Mouse (Mus musculus) stomach, embryonic 15.5 days (tissue): ENCODE data around the gene Slc39a8. TPM values are rescaled to one million over a fixed set of nuclear protein-coding genes. Genes with fewer than 3 reads are reported as not detected.

Source experiments
- ATAC-seq: fragments of 200-750 bp; cut with Nextera tagmentation; 2 replicates; pipeline ENCODE4 v1.8.0; 2017; ENCODE audit warnings: low read depth, moderate number of reproducible peaks, moderate TSS enrichment; ENCODE audit not compliant: insufficient read depth, low FRiP score
- H3K27ac ChIP-seq: fragments of 300-500 bp; sonication (generic); 2 replicates; pipeline ENCODE4 v1.5.1; 2015; ENCODE audit warnings: mild to moderate bottlenecking, inconsistent platforms
- H3K27me3 ChIP-seq: fragments of 300-500 bp; sonication (generic); replicated peaks from 2 replicates; pipeline ENCODE4 v1.6.1; 2015; ENCODE audit warnings: inconsistent platforms
- H3K36me3 ChIP-seq: fragments of 300-500 bp; sonication (generic); 2 replicates; pipeline ENCODE4 v1.6.1; 2015; ENCODE audit warnings: inconsistent platforms
- H3K4me1 ChIP-seq: fragments of 300-500 bp; sonication (generic); 2 replicates; pipeline ENCODE4 v1.6.1; 2015; ENCODE audit warnings: inconsistent platforms
- H3K4me2 ChIP-seq: fragments of 300-500 bp; sonication (generic); 2 replicates; pipeline ENCODE4 v1.6.1; 2015; ENCODE audit warnings: mild to moderate bottlenecking, inconsistent platforms
- H3K4me3 ChIP-seq: fragments of 300-500 bp; sonication (generic); replicated peaks from 2 replicates; pipeline ENCODE4 v1.5.1; 2015; ENCODE audit warnings: inconsistent platforms
- H3K9ac ChIP-seq: fragments of 300-500 bp; sonication (generic); 2 replicates; pipeline ENCODE4 v1.6.1; 2015; ENCODE audit warnings: inconsistent platforms
- H3K9me3 ChIP-seq: fragments of 300-500 bp; sonication (generic); 2 replicates; pipeline ENCODE4 v1.6.1; 2016; ENCODE audit warnings: inconsistent platforms
- WGBS: fragments of 180-500 bp; shearing (Covaris S2); methylation state at CpG from one replicate; pipeline ENCODE4 v1.1.7; 2015; 5-methylcytosine and 5-hydroxymethylcytosine counted together
- polyA plus RNA-seq: library from polyadenylated mRNA; unstranded; fragments of >200 nt; fragmentation: Nextera tagmentation; extraction: Ambion mirVana; gene quantifications from 2 replicates; pipeline ENCODE4 v1.2.1, GENCODE M21; 2015

The Slc39a8 gene
- polyA plus RNA-seq, 1 experiment from 2014 or later: 13.3 TPM

GRCm38 (mm10) chr3:135928184-135928583, 103.1 kb downstream of the Slc39a8 start:
- Histone ChIP-seq H3K9me3 (no peaks in the 10 kb centered on the region), H3K4me1 (no peaks in the 10 kb centered on the region), H3K9ac (no peak overlapping the region), H3K4me2 (no peak overlapping the region), H3K27me3 (no peaks in the 10 kb centered on the region), H3K4me3 (no peak overlapping the region), H3K27ac (no peak overlapping the region), H3K36me3 (no peaks in the 10 kb centered on the region)
- 89% methylated on average over 4 of the region's 4 CpGs for WGBS
- ATAC-seq: no peak

GRCm38 (mm10) chr3:135937455-135937854, 112.4 kb downstream of the Slc39a8 start:
- H3K4me2 ChIP-seq: no peak overlapping the region
- no peak overlapping the region for H3K27ac ChIP-seq
- H3K4me1 ChIP-seq: no peaks in the 10 kb centered on the region
- no peak overlapping the region for H3K4me3 ChIP-seq
- H3K36me3 ChIP-seq: no peaks in the 10 kb centered on the region
- H3K27me3 ChIP-seq: no peaks in the 10 kb centered on the region
- no peaks in the 10 kb centered on the region for H3K9me3 ChIP-seq
- no peak overlapping the region for H3K9ac ChIP-seq
- no peak for ATAC-seq
- WGBS: 60% methylated on average over 2 of the region's 2 CpGs

Other genes with a start within 250 kb of the Slc39a8 start
- gene Nfkb1, start 133.7 kb upstream of the Slc39a8 start, polyA plus RNA-seq: 24.5 and 25.9 TPM in 2 replicates